Mouse (Mus musculus): ENCODE data around the gene Sf3b3. TPM values are rescaled to one million over a fixed set of nuclear protein-coding genes. Genes with fewer than 3 reads are reported as not detected.

The Sf3b3 gene
- polyA plus RNA-seq, 1 experiment from 2014 or later = 92.8 TPM

DNA sequence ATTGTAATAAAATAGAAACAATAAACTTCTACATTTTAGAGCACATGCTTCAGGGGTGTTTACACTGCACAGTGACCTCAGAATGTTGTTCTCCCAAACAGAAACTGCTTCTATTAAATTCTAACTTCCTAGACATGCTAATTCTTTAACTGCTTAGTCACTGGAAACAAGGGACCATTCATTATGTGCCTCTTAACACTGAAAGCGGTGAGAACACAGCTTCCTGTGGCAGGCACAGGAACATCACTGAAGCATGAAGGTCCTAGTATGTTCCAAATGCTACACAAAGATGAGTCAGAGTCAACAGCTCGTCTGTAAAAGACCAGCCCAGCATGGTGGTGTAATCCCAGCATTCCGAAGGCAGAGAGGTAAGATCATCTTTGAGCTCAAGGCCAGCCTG lies 31.3 kb downstream of the Sf3b3 start:
- 73% methylated on average over 3 of the region's 3 CpGs for WGBS (ENCODE audit: insufficient replicate concordance)
- Histone ChIP-seq H3K9ac (ENCODE audit: low read depth, low read length) (no peak overlapping the region), H3K9me3 (replicated peaks; ENCODE audit: control insufficient read depth, low read length) (no peaks in the 10 kb centered on the region), H3K27ac (ENCODE audit: low read depth, low read length) (no peak overlapping the region), H3K4me1 (ENCODE audit: control insufficient read depth, insufficient read depth, low read length) (no peaks in the 10 kb centered on the region), H3K4me2 (no peak overlapping the region), H3K27me3 (ENCODE audit: control insufficient read depth, insufficient read depth, low read length) (no peaks in the 10 kb centered on the region), H3K36me3 (ENCODE audit: control insufficient read depth, insufficient read depth, low read length) (peaks cover 86% of the 10 kb centered on the region), H3K4me3 (ENCODE audit: low read depth, low read length) (no peak overlapping the region)
- no peak for ATAC-seq (replicated peaks; ENCODE audit: insufficient number of reproducible peaks, low FRiP score, low TSS enrichment)

DNA sequence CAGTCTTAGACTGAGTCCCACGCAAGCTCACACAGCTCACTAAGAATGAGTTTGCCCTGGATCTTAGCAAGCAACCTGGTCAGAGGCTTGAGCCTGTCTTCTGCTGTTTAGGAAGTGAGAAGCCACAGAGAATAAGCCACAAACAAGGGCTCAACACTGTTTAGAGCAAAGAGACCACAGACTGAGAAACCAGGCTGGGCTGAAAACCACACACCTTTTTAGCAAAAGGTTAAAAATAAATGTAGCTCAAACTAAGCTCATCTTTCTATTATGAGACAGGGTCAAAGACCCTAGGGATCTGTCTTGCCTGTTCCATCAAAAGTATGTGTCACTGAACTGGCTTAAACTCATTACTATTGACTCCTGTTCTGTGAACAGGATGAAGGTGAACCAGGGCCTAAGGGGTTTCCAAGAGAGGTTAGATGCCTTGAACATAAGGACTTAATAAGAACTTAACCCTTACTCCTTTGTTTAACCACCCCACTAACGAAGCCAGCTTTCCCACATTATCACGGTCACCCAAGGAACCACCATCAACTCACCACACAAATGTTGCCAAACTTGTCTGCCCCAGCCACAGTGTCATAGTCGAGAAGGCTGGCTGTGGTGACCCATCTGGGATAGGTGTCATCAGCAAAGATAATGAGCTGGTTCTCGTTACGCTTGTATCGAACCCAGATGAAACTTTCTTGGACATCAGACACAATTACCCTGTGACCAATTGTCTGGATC lies 33.3 kb downstream of the Sf3b3 start:
- Histone ChIP-seq H3K27me3 (ENCODE audit: control insufficient read depth, insufficient read depth, low read length) (no peaks in the 10 kb centered on the region), H3K4me2 (no peak overlapping the region), H3K4me3 (ENCODE audit: low read depth, low read length) (no peak overlapping the region), H3K9me3 (replicated peaks; ENCODE audit: control insufficient read depth, low read length) (no peaks in the 10 kb centered on the region), H3K27ac (ENCODE audit: low read depth, low read length) (no peak overlapping the region), H3K4me1 (ENCODE audit: control insufficient read depth, insufficient read depth, low read length) (peaks cover 6% of the 10 kb centered on the region; the same call in 1 of the 2 replicates), H3K9ac (ENCODE audit: low read depth, low read length) (no peak overlapping the region), H3K36me3 (ENCODE audit: control insufficient read depth, insufficient read depth, low read length) (peaks cover 75% of the 10 kb centered on the region)
- 94% methylated on average over 7 of the region's 7 CpGs for WGBS (ENCODE audit: insufficient replicate concordance)
- ATAC-seq (replicated peaks; ENCODE audit: insufficient number of reproducible peaks, low FRiP score, low TSS enrichment) = no peak

DNA sequence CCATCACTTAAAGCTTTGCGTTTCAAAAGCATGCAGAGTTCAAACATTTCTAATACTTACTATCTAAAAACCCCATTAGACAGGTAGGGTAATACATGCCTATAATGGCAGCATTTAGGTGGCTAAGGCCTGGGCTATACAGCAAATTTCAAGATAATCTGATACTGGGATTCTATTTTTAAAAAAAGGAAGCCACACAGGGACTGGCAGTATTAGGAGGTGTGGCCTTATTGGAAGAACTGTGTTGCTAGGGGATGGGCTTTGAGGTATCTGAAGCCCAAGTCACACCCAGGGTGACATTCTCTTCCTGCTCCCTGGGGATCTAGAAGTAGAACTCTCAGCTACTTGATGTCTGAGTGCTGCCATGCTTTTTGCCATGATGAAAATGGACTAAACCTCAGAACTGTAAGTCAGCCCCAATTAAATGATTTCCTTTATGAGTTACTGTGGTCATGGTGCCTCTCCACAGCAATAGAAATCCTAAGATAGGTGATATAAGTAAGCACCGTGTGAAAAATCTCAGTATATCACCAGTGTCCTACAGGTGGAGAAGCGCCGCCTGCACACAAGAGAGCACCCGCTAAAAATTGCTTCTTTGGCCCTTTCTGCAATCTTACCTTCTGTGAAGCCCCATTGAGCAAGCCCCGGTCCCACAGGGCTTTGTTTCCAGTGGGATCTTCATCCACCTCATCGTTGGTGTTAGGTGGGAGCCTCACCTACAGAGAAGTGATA lies 34.1 kb downstream of the Sf3b3 start:
- no peak overlapping the region for H3K4me3 ChIP-seq (ENCODE audit: low read depth, low read length)
- peaks cover 6% of the 10 kb centered on the region; the same call in 1 of the 2 replicates for H3K4me1 ChIP-seq (ENCODE audit: control insufficient read depth, insufficient read depth, low read length)
- H3K9me3 ChIP-seq (replicated peaks; ENCODE audit: control insufficient read depth, low read length) = no peaks in the 10 kb centered on the region
- 92% methylated on average over 7 of the region's 7 CpGs for whole genome bisulfite sequencing (ENCODE audit: insufficient replicate concordance)
- no peaks in the 10 kb centered on the region for H3K27me3 ChIP-seq (ENCODE audit: control insufficient read depth, insufficient read depth, low read length)
- no peak overlapping the region for H3K9ac ChIP-seq (ENCODE audit: low read depth, low read length)
- no peak overlapping the region for H3K27ac ChIP-seq (ENCODE audit: low read depth, low read length)
- no peak overlapping the region for H3K4me2 ChIP-seq
- H3K36me3 ChIP-seq (ENCODE audit: control insufficient read depth, insufficient read depth, low read length) = peaks cover 67% of the 10 kb centered on the region
- ATAC-seq (replicated peaks; ENCODE audit: insufficient number of reproducible peaks, low FRiP score, low TSS enrichment) = no peak

DNA sequence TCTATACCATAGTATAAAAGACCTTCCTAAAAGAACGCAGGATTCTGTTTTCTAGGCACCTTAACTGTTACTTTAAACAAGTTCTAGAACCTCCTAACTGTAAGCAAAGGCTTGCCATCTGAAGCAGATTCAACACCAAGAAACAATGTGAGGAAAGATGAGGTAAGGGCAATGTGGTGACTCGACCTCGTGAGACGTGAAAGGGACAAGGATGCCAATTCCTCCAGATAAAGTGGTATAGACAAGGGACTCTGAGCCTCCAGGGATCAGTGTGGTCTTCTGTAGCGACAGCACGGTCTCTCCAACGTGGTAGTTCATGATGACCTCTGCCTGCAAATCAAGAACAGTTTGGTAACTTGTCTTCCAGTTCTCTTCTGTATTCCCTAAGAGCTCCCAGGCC lies 34.8 kb downstream of the Sf3b3 start:
- H3K4me2 ChIP-seq = no peak overlapping the region
- peaks cover 64% of the 10 kb centered on the region for H3K36me3 ChIP-seq (ENCODE audit: control insufficient read depth, insufficient read depth, low read length)
- no peak overlapping the region for H3K4me3 ChIP-seq (ENCODE audit: low read depth, low read length)
- whole genome bisulfite sequencing (ENCODE audit: insufficient replicate concordance) = 84% methylated on average over 7 of the region's 7 CpGs
- no peaks in the 10 kb centered on the region for H3K27me3 ChIP-seq (ENCODE audit: control insufficient read depth, insufficient read depth, low read length)
- H3K27ac ChIP-seq (ENCODE audit: low read depth, low read length) = no peak overlapping the region
- H3K4me1 ChIP-seq (ENCODE audit: control insufficient read depth, insufficient read depth, low read length) = peaks cover 6% of the 10 kb centered on the region; the same call in 1 of the 2 replicates
- no peak overlapping the region for H3K9ac ChIP-seq (ENCODE audit: low read depth, low read length)
- H3K9me3 ChIP-seq (replicated peaks; ENCODE audit: control insufficient read depth, low read length) = no peaks in the 10 kb centered on the region
- ATAC-seq (replicated peaks; ENCODE audit: insufficient number of reproducible peaks, low FRiP score, low TSS enrichment) = no peak

DNA sequence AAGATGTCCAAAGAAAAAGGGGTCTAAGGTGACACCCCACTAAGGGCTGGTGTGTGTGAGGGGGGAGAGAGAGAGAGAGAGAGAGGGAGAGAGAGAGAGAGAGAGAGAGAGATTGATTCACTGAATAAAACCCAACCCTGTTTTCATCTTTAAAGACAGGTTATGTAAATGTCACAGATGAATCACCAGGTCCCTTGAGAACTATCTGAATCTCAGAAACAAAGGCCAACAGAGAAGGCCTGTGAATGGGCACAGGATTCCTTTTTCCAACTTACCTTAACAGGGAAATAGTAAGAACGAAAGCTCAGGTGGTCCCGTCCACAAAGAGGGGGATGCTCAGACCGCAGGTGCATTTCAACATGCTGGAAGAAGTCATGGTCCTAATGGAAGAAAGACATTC lies 35.5 kb downstream of the Sf3b3 start:
- 94% methylated on average over 3 of the region's 3 CpGs for WGBS (ENCODE audit: insufficient replicate concordance)
- peaks cover 59% of the 10 kb centered on the region for H3K36me3 ChIP-seq (ENCODE audit: control insufficient read depth, insufficient read depth, low read length)
- no peak overlapping the region for H3K9ac ChIP-seq (ENCODE audit: low read depth, low read length)
- H3K4me2 ChIP-seq = no peak overlapping the region
- H3K27me3 ChIP-seq (ENCODE audit: control insufficient read depth, insufficient read depth, low read length) = no peaks in the 10 kb centered on the region
- H3K4me3 ChIP-seq (ENCODE audit: low read depth, low read length) = no peak overlapping the region
- no peak overlapping the region for H3K27ac ChIP-seq (ENCODE audit: low read depth, low read length)
- peaks cover 6% of the 10 kb centered on the region; the same call in 1 of the 2 replicates for H3K4me1 ChIP-seq (ENCODE audit: control insufficient read depth, insufficient read depth, low read length)
- H3K9me3 ChIP-seq (replicated peaks; ENCODE audit: control insufficient read depth, low read length) = no peaks in the 10 kb centered on the region
- ATAC-seq (replicated peaks; ENCODE audit: insufficient number of reproducible peaks, low FRiP score, low TSS enrichment) = no peak

DNA sequence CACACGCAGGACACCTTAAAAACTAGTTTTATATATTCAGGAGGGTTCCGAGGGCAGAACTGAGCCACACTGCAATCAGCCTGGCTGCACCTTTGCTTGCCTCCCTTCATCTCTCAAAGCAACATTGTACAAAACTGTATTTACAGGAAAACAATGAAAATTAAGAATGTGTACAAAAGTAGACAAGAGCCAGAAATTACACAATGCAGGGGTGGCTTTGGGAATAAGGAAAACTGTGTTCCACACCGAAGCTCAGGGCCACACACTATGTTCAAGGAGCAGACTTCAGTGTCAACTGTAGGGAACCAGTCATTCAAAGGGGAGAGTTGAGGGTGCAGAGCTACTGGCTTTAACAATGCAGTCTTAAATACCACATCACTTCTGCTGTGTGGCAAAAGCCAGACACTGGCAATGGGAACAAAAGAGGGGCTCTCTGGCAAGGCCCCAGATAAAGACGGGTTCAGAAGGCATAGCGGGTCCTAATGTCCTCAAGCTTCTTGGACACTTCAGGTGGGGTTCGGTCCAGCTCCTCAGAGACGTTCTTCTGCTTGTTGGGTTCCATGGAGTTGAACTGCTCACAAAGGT lies 36.0 kb downstream of the Sf3b3 start:
- Histone ChIP-seq H3K9me3 (replicated peaks; ENCODE audit: control insufficient read depth, low read length) (no peaks in the 10 kb centered on the region), H3K4me1 (ENCODE audit: control insufficient read depth, insufficient read depth, low read length) (peaks cover 6% of the 10 kb centered on the region; the same call in 1 of the 2 replicates), H3K9ac (ENCODE audit: low read depth, low read length) (no peak overlapping the region), H3K27me3 (ENCODE audit: control insufficient read depth, insufficient read depth, low read length) (no peaks in the 10 kb centered on the region), H3K4me3 (ENCODE audit: low read depth, low read length) (no peak overlapping the region), H3K27ac (ENCODE audit: low read depth, low read length) (no peak overlapping the region), H3K4me2 (no peak overlapping the region), H3K36me3 (ENCODE audit: control insufficient read depth, insufficient read depth, low read length) (peaks cover 54% of the 10 kb centered on the region)
- WGBS (ENCODE audit: insufficient replicate concordance) = 88% methylated on average over 7 of the region's 7 CpGs
- ATAC-seq (replicated peaks; ENCODE audit: insufficient number of reproducible peaks, low FRiP score, low TSS enrichment) = no peak

DNA sequence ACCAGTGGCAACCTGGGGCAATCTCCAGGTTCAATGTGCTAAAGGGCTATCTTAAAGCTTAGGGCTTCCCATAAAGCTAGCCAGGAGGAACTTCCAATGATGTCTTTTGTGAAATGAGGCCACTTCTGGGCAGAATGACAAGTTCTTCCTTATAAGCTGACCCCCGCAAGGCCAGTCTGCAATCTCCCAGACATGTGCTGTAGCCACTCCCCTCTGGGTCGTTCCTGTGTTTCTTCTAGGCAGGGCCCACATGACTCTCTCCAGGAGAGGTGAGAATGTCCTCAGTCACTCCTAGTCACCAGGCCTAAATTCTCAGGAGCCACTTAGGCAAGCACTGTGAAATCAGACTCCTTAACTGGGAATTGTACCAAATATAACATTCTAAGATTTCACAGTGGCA lies 36.8 kb downstream of the Sf3b3 start:
- H3K9ac ChIP-seq (ENCODE audit: low read depth, low read length) = no peak overlapping the region
- no peaks in the 10 kb centered on the region for H3K27me3 ChIP-seq (ENCODE audit: control insufficient read depth, insufficient read depth, low read length)
- H3K4me1 ChIP-seq (ENCODE audit: control insufficient read depth, insufficient read depth, low read length) = peaks cover 6% of the 10 kb centered on the region; the same call in 1 of the 2 replicates
- 32% methylated on average over 2 of the region's 2 CpGs for WGBS (ENCODE audit: insufficient replicate concordance)
- peaks cover 47% of the 10 kb centered on the region for H3K36me3 ChIP-seq (ENCODE audit: control insufficient read depth, insufficient read depth, low read length)
- ATAC-seq (replicated peaks; ENCODE audit: insufficient number of reproducible peaks, low FRiP score, low TSS enrichment) = no peak
- no peak overlapping the region for H3K27ac ChIP-seq (ENCODE audit: low read depth, low read length)
- H3K4me2 ChIP-seq = no peak overlapping the region
- no peak overlapping the region for H3K4me3 ChIP-seq (ENCODE audit: low read depth, low read length)
- H3K9me3 ChIP-seq (replicated peaks; ENCODE audit: control insufficient read depth, low read length) = no peaks in the 10 kb centered on the region

DNA sequence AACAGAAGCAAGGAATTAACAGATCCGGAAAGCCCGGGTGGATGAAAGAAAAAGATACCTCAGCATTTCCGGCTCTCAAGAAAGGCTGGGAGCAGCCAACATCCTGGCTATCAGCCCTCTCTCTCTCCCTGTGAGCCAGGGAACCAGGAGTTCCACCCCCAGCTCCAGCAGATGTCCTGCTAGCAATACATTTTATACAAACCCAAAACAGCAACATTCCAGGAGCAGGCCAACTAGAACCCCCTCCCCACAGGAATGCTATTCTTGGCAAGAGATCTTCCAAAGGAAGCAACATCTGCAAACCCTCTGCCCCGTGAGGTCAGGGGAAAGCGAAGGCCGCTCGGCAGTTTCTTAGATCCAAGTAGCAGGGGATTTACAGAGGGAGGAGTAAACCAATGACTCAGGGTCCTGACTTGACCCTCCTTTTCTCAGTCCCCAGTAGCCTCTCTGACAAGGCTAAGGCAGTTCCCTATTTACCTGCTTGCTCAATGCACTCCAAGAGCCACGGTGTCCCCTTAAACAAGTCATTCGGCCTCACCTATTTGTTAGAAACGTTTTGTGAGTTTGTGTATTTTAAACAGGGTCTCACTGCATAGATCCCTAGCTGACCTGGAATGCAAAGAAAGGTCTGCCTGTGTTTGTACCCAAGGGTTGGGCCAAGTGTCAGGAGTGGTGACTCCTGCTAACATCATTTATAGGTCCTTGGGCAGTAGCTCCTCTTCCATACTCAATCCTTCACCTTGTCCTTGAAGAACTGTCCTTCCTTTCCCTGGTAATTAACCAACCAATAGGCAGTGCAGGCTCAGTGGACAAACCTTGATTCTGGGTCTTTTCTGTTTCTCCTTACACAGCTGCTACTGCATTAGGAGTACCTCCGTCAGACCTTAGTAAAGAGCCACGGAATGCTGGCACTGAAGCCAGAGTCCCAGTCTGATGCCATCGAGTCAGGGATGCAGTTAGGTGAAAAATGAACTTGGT lies 37.8 kb downstream of the Sf3b3 start:
- no peak; the same call in 1 of the 2 replicates for ATAC-seq (replicated peaks; ENCODE audit: insufficient number of reproducible peaks, low FRiP score, low TSS enrichment)
- no peak overlapping the region for H3K9ac ChIP-seq (ENCODE audit: low read depth, low read length)
- H3K27ac ChIP-seq (ENCODE audit: low read depth, low read length) = no peak overlapping the region; the same call in 1 of the 2 replicates

More for the DNA sequence above, 37.8 kb downstream of the Sf3b3 start:
- peaks cover 36% of the 10 kb centered on the region for H3K36me3 ChIP-seq (ENCODE audit: control insufficient read depth, insufficient read depth, low read length)
- H3K4me1 ChIP-seq (ENCODE audit: control insufficient read depth, insufficient read depth, low read length) = peaks cover 6% of the 10 kb centered on the region; the same call in 1 of the 2 replicates
- WGBS (ENCODE audit: insufficient replicate concordance) = 49% methylated on average over 13 of the region's 13 CpGs
- H3K27me3 ChIP-seq (ENCODE audit: control insufficient read depth, insufficient read depth, low read length) = no peaks in the 10 kb centered on the region
- no peak overlapping the region for H3K4me3 ChIP-seq (ENCODE audit: low read depth, low read length)
- H3K4me2 ChIP-seq = no peak overlapping the region
- no peaks in the 10 kb centered on the region for H3K9me3 ChIP-seq (replicated peaks; ENCODE audit: control insufficient read depth, low read length)

Measured in heart, embryonic 11.5 days (tissue).